In genomic region chr5:30550334-30551021, GRCm38 (mm10) we compare ENCODE assay signal across 9 mouse cellular contexts. TPM values are rescaled to one million over a fixed set of nuclear protein-coding genes. Genes with fewer than 3 reads are reported as not detected.
A peak's percentile ranks its signal among the peaks of the same experiment; 100 is the strongest.
DNase-seq lines count a peak whose midpoint lies in the region; ATAC-seq and TF ChIP-seq lines count a peak whose summit lies in the region.
"Had no signal": no experiment of that assay in that cellular context is flagged by ENCODE, and none has a peak within 500 bp of the region (broad histone marks: within the 10 kb centered on the region; RNA-seq: fewer than 3 reads in every experiment).

No protein-coding gene starts in this region.

- H3K36me3 ChIP-seq in limb, embryonic 14.5 days (ENCODE audit: control insufficient read depth, insufficient read depth, low read length), result no peaks in the 10 kb centered on the region
- H3K36me3 ChIP-seq: liver, embryonic 15.5 days had no signal

- H3K4me3 ChIP-seq in limb, embryonic 14.5 days (replicated peaks; ENCODE audit: low read length), result no peak overlapping the region
- H3K4me3 ChIP-seq: liver, embryonic 15.5 days had no signal

- H3K4me2 ChIP-seq in limb, embryonic 14.5 days (replicated peaks; ENCODE audit: low read depth, low read length, severe bottlenecking), result no peak overlapping the region
- H3K4me2 ChIP-seq: liver, embryonic 15.5 days had no signal

- H3K9ac ChIP-seq in limb, embryonic 14.5 days (ENCODE audit: low read depth, low read length, severe bottlenecking), result no peak overlapping the region
- H3K9ac ChIP-seq: liver, embryonic 15.5 days had no signal

- no peak overlapping the region for H3K27ac ChIP-seq in limb, embryonic 14.5 days (replicated peaks; ENCODE audit: low read depth, low read length)
- H3K27ac ChIP-seq: liver, embryonic 15.5 days had no signal

- no peak for TF ChIP-seq POLR2A in limb, embryonic 14.5 days (IDR thresholded peaks at IDR 0.05; ENCODE audit: borderline replicate concordance, extremely low read depth, insufficient read depth, insufficient read length)

- no peak for ATAC-seq in limb, embryonic 14.5 days (ENCODE audit: low FRiP score, low read depth)
- no peak for ATAC-seq in erythroblast, adult 5-6 weeks (replicated peaks; ENCODE audit: low FRiP score, poor library complexity, severe bottlenecking)

- no peaks in the 10 kb centered on the region for H3K9me3 ChIP-seq in limb, embryonic 14.5 days (ENCODE audit: control insufficient read depth, low read length)
- H3K9me3 ChIP-seq: liver, embryonic 15.5 days had no signal

- 45% methylated on average over 9 of the region's 9 CpGs for WGBS in limb, embryonic 14.5 days

- no peaks in the 10 kb centered on the region for H3K27me3 ChIP-seq in limb, embryonic 14.5 days (ENCODE audit: control insufficient read depth, insufficient read depth, low read length)

- intact Hi-C loops in left cerebral cortex, postnatal 4 days (cut with DNase I), result no loop called here

- H3K4me1 ChIP-seq in limb, embryonic 14.5 days (ENCODE audit: control insufficient read depth, insufficient read depth, low read length), result peaks cover 3% of the 10 kb centered on the region; the same call in 1 of the 2 replicates
- H3K4me1 ChIP-seq: liver, embryonic 15.5 days had no signal

- peak; percentile 90 to 95 for DNase-seq in adrenal gland, adult (ENCODE audit: inconsistent age in 2 of 2, low spot score in 1 of 2)
- DNase-seq in adrenal gland, postnatal 4 days (ENCODE audit: low spot score in 2 of 2), result no peak
- peak; percentile 60 for DNase-seq in left cerebral cortex, postnatal 4 days
- DNase-seq in left cerebral cortex, adult 8-10 months (ENCODE audit: low spot score in 2 of 2), result no peak
- peak; percentile 74 for DNase-seq in cerebellum, adult 9-11 months
- DNase-seq in limb, embryonic 14.5 days (ENCODE audit: low spot score), result peak; percentile 49
- no peak for DNase-seq in layer of hippocampus, adult 9-10 months (ENCODE audit: low spot score)

RNA-seq across cellular contexts. Expression of gene Cib4, which starts 4.8 kb away (rescaled TPM):
- under 1 TPM; 0.53 to 0.99 TPM for total RNA-seq in adrenal gland, postnatal 4 days (2021)
- not detected for total RNA-seq in left cerebral cortex, postnatal 4 days (2021)
- not detected for total RNA-seq in left cerebral cortex, adult 8-10 months (2022)
- 0.20 and 0.55 TPM in 2 replicates for polyA plus RNA-seq in limb, embryonic 14.5 days (2012; rRNA removed)
- not detected in 2 replicates for polyA plus RNA-seq in limb, embryonic 14.5 days (2014; fragmentation: Nextera tagmentation; extraction: Ambion mirVana)
- total RNA-seq in erythroblast, adult 5-6 weeks (2015; ENCODE audit: low replicate concordance), result not detected in 2 replicates
- total RNA-seq in erythroblast, adult 5-6 weeks (2017; ENCODE audit: low replicate concordance), result not detected in 2 replicates
- polyA plus RNA-seq: liver, embryonic 15.5 days had no signal

RNA-seq across cellular contexts. Expression of gene Kcnk3, which starts 37.5 kb away (rescaled TPM):
- 100 to 1,000 TPM; 684 to 719 TPM for total RNA-seq in adrenal gland, postnatal 4 days (2021)
- 10 to 100 TPM; 14.1 to 15.1 TPM for total RNA-seq in left cerebral cortex, postnatal 4 days (2021)
- 10 to 100 TPM; 19.5 to 25.2 (median 21.7) TPM for total RNA-seq in left cerebral cortex, adult 8-10 months (2022)
- polyA plus RNA-seq in limb, embryonic 14.5 days (2012; rRNA removed), result 0.53 and 0.54 TPM in 2 replicates
- 0.59 and 0.88 TPM in 2 replicates for polyA plus RNA-seq in limb, embryonic 14.5 days (2014; fragmentation: Nextera tagmentation; extraction: Ambion mirVana)
- not detected in 2 replicates for total RNA-seq in erythroblast, adult 5-6 weeks (2015; ENCODE audit: low replicate concordance)
- not detected in 2 replicates for total RNA-seq in erythroblast, adult 5-6 weeks (2017; ENCODE audit: low replicate concordance)

Comparison
In these comparisons a context has a peak if more than half of its experiments do, and no peak if none do; other contexts are left out.
1. DNase-seq: peak in adrenal gland, adult (2 of 2), left cerebral cortex, postnatal 4 days (single experiment), cerebellum, adult 9-11 months (single experiment) and limb, embryonic 14.5 days (single experiment); none in adrenal gland, postnatal 4 days (0 of 2), left cerebral cortex, adult 8-10 months (0 of 2) and layer of hippocampus, adult 9-10 months (single experiment).
2. RNA of gene Kcnk3, which starts 37.5 kb away (total RNA-seq): 684 to 719 TPM in adrenal gland, postnatal 4 days; 19.5 to 25.2 TPM in left cerebral cortex, adult 8-10 months, 14.1 to 15.1 TPM in left cerebral cortex, postnatal 4 days and not detected in erythroblast, adult 5-6 weeks; every median in the first group is over 10 times any median in the second.